Mouse (Mus musculus): Measurements from ENCODE around the gene Nudt21.

The Nudt21 gene

GRCm38 (mm10) chr8:94036944-94037524 is at the start of gene Nudt21, which contains the start of gene Ogfod1:
Gene Nudt21, minus strand, starts transcription at chr8:94037031.
Gene Ogfod1, plus strand, starts transcription at chr8:94037198.
- DNase-seq (ENCODE audit: low spot score in 2 of 2): peak; percentile 90 to 92

GRCm38 (mm10) chr8:94076461-94077192 is 39.8 kb upstream of the Nudt21 start:
- DNase-seq (ENCODE audit: low spot score in 2 of 2): no peak

- DNase-seq (ENCODE audit: low spot score in 2 of 2): no peak
Measured at GRCm38 (mm10) chr8:94068793-94069192, 32.0 kb upstream of the Nudt21 start.

- no peak for DNase-seq (ENCODE audit: low spot score in 2 of 2)
Measured at GRCm38 (mm10) chr8:94066121-94066863, 29.5 kb upstream of the Nudt21 start.

GRCm38 (mm10) chr8:94057157-94057854 is 20.5 kb upstream of the Nudt21 start:
- DNase-seq (ENCODE audit: low spot score in 2 of 2): peak; percentile 20 to 31

- no peak for DNase-seq (ENCODE audit: low spot score in 2 of 2)
Measured at GRCm38 (mm10) chr8:94052696-94053095, 15.9 kb upstream of the Nudt21 start.

GRCm38 (mm10) chr8:94047845-94048244 is 11.0 kb upstream of the Nudt21 start:
- DNase-seq (ENCODE audit: low spot score in 2 of 2): no peak

- no peak for DNase-seq (ENCODE audit: low spot score in 2 of 2)
Measured at GRCm38 (mm10) chr8:94037806-94038205, 975 bp upstream of the Nudt21 start.

GRCm38 (mm10) chr8:94036541-94036940 is 290 bp downstream of the Nudt21 start:
- peak; percentile 42 to 47 for DNase-seq (ENCODE audit: low spot score in 2 of 2)

- no peak for DNase-seq (ENCODE audit: low spot score in 2 of 2)
Measured at GRCm38 (mm10) chr8:94035200-94035599, 1.6 kb downstream of the Nudt21 start.

- no peak for DNase-seq (ENCODE audit: low spot score in 2 of 2)
Measured at GRCm38 (mm10) chr8:94033601-94034000, 3.2 kb downstream of the Nudt21 start.

- no peak for DNase-seq (ENCODE audit: low spot score in 2 of 2)
Measured at GRCm38 (mm10) chr8:94029701-94030100, 7.1 kb downstream of the Nudt21 start.

GRCm38 (mm10) chr8:94023916-94024315 is 12.9 kb downstream of the Nudt21 start:
- DNase-seq (ENCODE audit: low spot score in 2 of 2): no peak

GRCm38 (mm10) chr8:94013026-94013612 is 23.7 kb downstream of the Nudt21 start:
- DNase-seq (ENCODE audit: low spot score in 2 of 2): no peak

- DNase-seq (ENCODE audit: low spot score in 2 of 2): peak; percentile 54 to 56
Measured at GRCm38 (mm10) chr8:94012013-94012951, 24.5 kb downstream of the Nudt21 start, which contains the start of gene Amfr. Gene Amfr, minus strand, starts transcription at chr8:94012842.

- DNase-seq (ENCODE audit: low spot score in 2 of 2): no peak
Measured at GRCm38 (mm10) chr8:94011076-94012012, 25.5 kb downstream of the Nudt21 start.

GRCm38 (mm10) chr8:94010101-94010705 is 26.6 kb downstream of the Nudt21 start:
- no peak for DNase-seq (ENCODE audit: low spot score in 2 of 2)

- DNase-seq (ENCODE audit: low spot score in 2 of 2): no peak
Measured at GRCm38 (mm10) chr8:94009243-94009845, 27.5 kb downstream of the Nudt21 start.

All from urinary bladder, postnatal 36 days (tissue).